In the genomic region with DNA sequence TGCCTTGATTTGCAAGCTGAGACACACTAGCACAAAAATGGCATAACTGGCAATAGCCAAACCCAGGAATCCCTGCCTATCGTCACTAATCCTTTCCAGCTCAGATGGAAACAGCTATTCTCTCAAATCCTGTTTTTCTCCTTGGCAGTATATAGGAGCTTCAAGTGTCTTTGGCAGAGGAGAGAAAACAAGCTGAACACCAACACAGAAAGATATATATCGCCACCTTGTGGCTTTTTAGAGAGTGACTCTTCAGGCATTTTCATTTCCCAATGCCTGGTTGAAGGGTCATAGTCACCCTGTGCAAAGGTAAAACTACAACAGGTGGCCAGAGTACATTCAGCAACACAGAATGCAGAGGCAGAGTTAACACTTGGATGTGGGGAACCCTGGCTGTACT, we compare ENCODE assay signal across 8 mouse cellular contexts.
DNase-seq lines count a peak whose midpoint lies in the region.

No protein-coding gene starts in this region.

- DNase-seq in cerebellum, adult 9-11 months: peak; percentile 19
- DNase-seq in cerebellum, postnatal 4 days (ENCODE audit: low spot score in 2 of 2): no peak
- peak; percentile 67 for DNase-seq in kidney, adult 9 months
- no peak for DNase-seq in kidney, adult 18-20 months
- peak; percentile 1 for DNase-seq in CD4-positive helper T cell, adult 2 months (ENCODE audit: low read depth, low spot score)
- DNase-seq in forelimb bud, embryonic 11.5 days (ENCODE audit: low read depth, low spot score): peak; percentile 6
- DNase-seq in thymus, postnatal 14 days: no peak
- no peak for DNase-seq in gastrocnemius, adult 8-10 months (ENCODE audit: low spot score in 2 of 2)

Comparison
In these comparisons a context has a peak if more than half of its experiments do, and no peak if none do; other contexts are left out.
1. DNase-seq: peak in cerebellum, adult 9-11 months (single experiment), kidney, adult 9 months (single experiment), CD4-positive helper T cell, adult 2 months (single experiment) and forelimb bud, embryonic 11.5 days (single experiment); none in cerebellum, postnatal 4 days (0 of 2), kidney, adult 18-20 months (single experiment), thymus, postnatal 14 days (single experiment) and gastrocnemius, adult 8-10 months (0 of 2).